Mouse (Mus musculus) MEL (cell line): Measurements from ENCODE around the gene Rps10. TPM values are rescaled to one million over a fixed set of nuclear protein-coding genes. Genes with fewer than 3 reads are reported as not detected.

Experiments used
- DNase-seq: peaks from one replicate; pipeline ENCODE4 v3.0.0; 2011; ENCODE audit warnings: low read depth, low spot score
- H3K27ac ChIP-seq: 2 replicates; pipeline ENCODE4 v1.5.1; 2012; ENCODE audit warnings: low read depth, mild to moderate bottlenecking, control low read depth, low read length, moderate library complexity; ENCODE audit not compliant: control insufficient read depth
- H3K27me3 ChIP-seq, 2 experiments: fragments of 150-350 bp in 1 of 2; sonication (generic) in 1 of 2; 2 replicates each; pipeline ENCODE4 v1.6.1; 2012; ENCODE audit warnings: low read length in 2 of 2, mild to moderate bottlenecking in 2 of 2, improper control_type of control experiment in 1 of 2, moderate library complexity in 1 of 2; ENCODE audit not compliant: insufficient read depth in 2 of 2, control insufficient read depth in 1 of 2
- H3K36me3 ChIP-seq, 2 experiments: 2 replicates each; pipeline ENCODE4 v1.6.1; 2012 to 2014; ENCODE audit warnings: low read length in 2 of 2, improper control_type of control experiment in 1 of 2, inconsistent platforms in 1 of 2, mild to moderate bottlenecking in 1 of 2; ENCODE audit not compliant: insufficient read depth in 2 of 2, control insufficient read depth in 1 of 2
- H3K4me1 ChIP-seq, 2 experiments: fragments of 150-350 bp in 1 of 2; sonication (generic) in 1 of 2; 2 replicates each; pipeline ENCODE4 v1.6.1; 2012; ENCODE audit warnings: low read length in 2 of 2, improper control_type of control experiment in 1 of 2, mild to moderate bottlenecking in 1 of 2; ENCODE audit not compliant: insufficient read depth in 2 of 2, control insufficient read depth in 1 of 2
- H3K4me3 ChIP-seq, 2 experiments: fragments of 150-350 bp in 1 of 2; sonication (generic) in 1 of 2; 2 replicates each; pipeline ENCODE4 v1.5.1; 2012; ENCODE audit warnings: low read depth in 2 of 2, low read length in 2 of 2, mild to moderate bottlenecking in 2 of 2, moderate library complexity in 2 of 2, control low read depth in 1 of 2, improper control_type of control experiment in 1 of 2; ENCODE audit not compliant: control insufficient read depth in 1 of 2, insufficient read depth in 1 of 2
- H3K79me2 ChIP-seq: 2 replicates; pipeline ENCODE4 v1.6.1; 2012; ENCODE audit warnings: mild to moderate bottlenecking, low read length, moderate library complexity; ENCODE audit not compliant: control insufficient read depth, poor library complexity, insufficient read depth
- H3K9ac ChIP-seq: 2 replicates; pipeline ENCODE4 v1.6.1; 2012; ENCODE audit warnings: low read depth, mild to moderate bottlenecking, control low read depth, low read length, moderate library complexity; ENCODE audit not compliant: control insufficient read depth, poor library complexity, severe bottlenecking
- H3K9me3 ChIP-seq: fragments of 150-350 bp; sonication (generic); replicated peaks from 2 replicates; pipeline ENCODE4 v1.6.1; 2012; ENCODE audit warnings: mild to moderate bottlenecking, low read length, improper control_type of control experiment, moderate library complexity; ENCODE audit not compliant: insufficient read depth
- CTCF ChIP-seq, 3 experiments: IDR thresholded peaks in 2 of 3; conservative IDR thresholded peaks in 1 of 3; 2 replicates each; pipeline ENCODE4 v1.5.1; 2011 to 2012; ENCODE audit warnings: low read length in 3 of 3, low read depth in 2 of 3, mild to moderate bottlenecking in 2 of 3, improper control_type of control experiment in 1 of 3, inconsistent platforms in 1 of 3, mixed read lengths in 1 of 3, moderate library complexity in 1 of 3; ENCODE audit not compliant: control insufficient read depth in 1 of 3, insufficient read depth in 1 of 3, poor library complexity in 1 of 3, severe bottlenecking in 1 of 3
- ELF1 ChIP-seq: IDR thresholded peaks from 2 replicates; pipeline ENCODE4 v1.6.1; 2014; ENCODE audit warnings: low read depth, mild to moderate bottlenecking, inconsistent platforms, low read length, improper control_type of control experiment, moderate library complexity
- EP300 ChIP-seq, 2 experiments: IDR thresholded peaks; 2 replicates each; pipeline ENCODE4 v1.6.1; 2011; ENCODE audit warnings: improper control_type of control experiment in 2 of 2, low read length in 2 of 2, low read depth in 1 of 2, mild to moderate bottlenecking in 1 of 2
- GABPA ChIP-seq: IDR thresholded peaks from 2 replicates; pipeline ENCODE4 v1.6.1; 2012; ENCODE audit warnings: low read depth, mild to moderate bottlenecking, inconsistent platforms, low read length, improper control_type of control experiment, moderate library complexity
- GATA1 ChIP-seq: IDR thresholded peaks from 2 replicates; pipeline ENCODE4 v1.6.1; 2011; ENCODE audit warnings: low read depth, low read length, improper control_type of control experiment
- HCFC1 ChIP-seq: IDR thresholded peaks from 2 replicates; pipeline ENCODE4 v1.6.1; 2012; ENCODE audit warnings: low read depth, mild to moderate bottlenecking, inconsistent platforms, low read length, improper control_type of control experiment, moderate library complexity
- JUND ChIP-seq: IDR thresholded peaks from 2 replicates; pipeline ENCODE4 v1.6.1; 2011; ENCODE audit warnings: low read depth, mild to moderate bottlenecking, improper control_type of control experiment, low read length
- MAX ChIP-seq: IDR thresholded peaks from 2 replicates; pipeline ENCODE4 v1.6.1; 2011; ENCODE audit warnings: low read length, improper control_type of control experiment
- MAZ ChIP-seq: IDR thresholded peaks from 2 replicates; pipeline ENCODE4 v1.6.1; 2012; ENCODE audit warnings: low read depth, mild to moderate bottlenecking, inconsistent platforms, low read length, improper control_type of control experiment
- MEF2A ChIP-seq: IDR thresholded peaks from 2 replicates; pipeline ENCODE4 v1.6.1; 2014; ENCODE audit warnings: low read depth, mild to moderate bottlenecking, inconsistent platforms, low read length, improper control_type of control experiment; ENCODE audit not compliant: poor library complexity, insufficient replicate concordance, severe bottlenecking; ENCODE audit errors: extremely low read depth
- MXI1 ChIP-seq: IDR thresholded peaks from 2 replicates; pipeline ENCODE4 v1.6.1; 2011; ENCODE audit warnings: mild to moderate bottlenecking, low read depth, low read length, improper control_type of control experiment
- MYB ChIP-seq: IDR thresholded peaks from 2 replicates; pipeline ENCODE4 v1.6.1; 2011; ENCODE audit warnings: mild to moderate bottlenecking, low read depth, low read length, improper control_type of control experiment
- MYC ChIP-seq: IDR thresholded peaks from 2 replicates; pipeline ENCODE4 v1.6.1; 2011; ENCODE audit warnings: low read depth, mild to moderate bottlenecking, low read length, improper control_type of control experiment, moderate library complexity
- POLR2A ChIP-seq, 2 experiments: IDR thresholded peaks; 2 replicates each; pipeline ENCODE4 v1.6.1; 2011 to 2012; ENCODE audit warnings: low read length in 2 of 2, mild to moderate bottlenecking in 2 of 2, control low read depth in 1 of 2, improper control_type of control experiment in 1 of 2, low read depth in 1 of 2, moderate library complexity in 1 of 2; ENCODE audit not compliant: control insufficient read depth in 1 of 2, insufficient read depth in 1 of 2, poor library complexity in 1 of 2
- POLR2AphosphoS2 ChIP-seq: IDR thresholded peaks from 2 replicates; pipeline ENCODE4 v1.6.1; 2011; ENCODE audit warnings: low read length, improper control_type of control experiment
- RAD21 ChIP-seq: IDR thresholded peaks from 2 replicates; pipeline ENCODE4 v1.6.1; 2011; ENCODE audit warnings: mild to moderate bottlenecking, low read depth, low read length, improper control_type of control experiment
- SIN3A ChIP-seq: IDR thresholded peaks from 2 replicates; pipeline ENCODE4 v1.6.1; 2012; ENCODE audit warnings: low read length, improper control_type of control experiment, inconsistent platforms
- SMC3 ChIP-seq: IDR thresholded peaks from 2 replicates; pipeline ENCODE4 v1.6.1; 2011; ENCODE audit warnings: low read depth, low read length, improper control_type of control experiment
- TAL1 ChIP-seq: IDR thresholded peaks from 2 replicates; pipeline ENCODE4 v1.6.1; 2012; ENCODE audit warnings: mild to moderate bottlenecking, inconsistent platforms, low read length, moderate library complexity, mixed read lengths
- TBP ChIP-seq: IDR thresholded peaks from 2 replicates; pipeline ENCODE4 v1.8.0; 2011; ENCODE audit warnings: low read depth, low read length, improper control_type of control experiment
- TCF12 ChIP-seq: IDR thresholded peaks from 2 replicates; pipeline ENCODE4 v1.6.1; 2014; ENCODE audit warnings: low read depth, mild to moderate bottlenecking, inconsistent platforms, low read length, improper control_type of control experiment, moderate library complexity
- USF1 ChIP-seq: IDR thresholded peaks from 2 replicates; pipeline ENCODE4 v1.6.1; 2014; ENCODE audit warnings: low read depth, mild to moderate bottlenecking, inconsistent platforms, low read length, improper control_type of control experiment, moderate library complexity
- ZC3H11A ChIP-seq: IDR thresholded peaks from 2 replicates; pipeline ENCODE4 v1.6.1; 2012; ENCODE audit warnings: low read depth, mild to moderate bottlenecking, inconsistent platforms, low read length, improper control_type of control experiment
- ZKSCAN1 ChIP-seq: IDR thresholded peaks from 2 replicates; pipeline ENCODE4 v1.6.1; 2012; ENCODE audit warnings: low read depth, mild to moderate bottlenecking, inconsistent platforms, low read length, improper control_type of control experiment, moderate library complexity
- ZMIZ1 ChIP-seq: IDR thresholded peaks from 2 replicates; pipeline ENCODE4 v1.6.1; 2012; ENCODE audit warnings: low read depth, mild to moderate bottlenecking, inconsistent platforms, low read length, improper control_type of control experiment, moderate library complexity
- polyA plus RNA-seq, 2 experiments: library from polyadenylated mRNA; stranded (reverse) in 1 of 2; unstranded in 1 of 2; fragments of >175 nt in 1 of 2; fragments of >200 nt in 1 of 2; gene quantifications; 2 replicates each; pipeline versions ENCODE4 v1.2.1 to v1.2.4; 2012; ENCODE audit warnings: low replicate concordance in 2 of 2, low read depth in 1 of 2; ENCODE audit not compliant: insufficient read length in 2 of 2, insufficient read depth in 1 of 2, missing spikeins in 1 of 2
- total RNA-seq: library from RNA; depleted of rRNA; stranded (reverse); fragments of 300-350 nt; gene quantifications from 2 replicates; pipeline ENCODE4 v1.2.3, GENCODE M21; 2012; rRNA removed

Rps10 gene
- total RNA-seq (3,087 and 3,166 TPM in 2 replicates), polyA plus RNA-seq (1,000 to 10,000 TPM; 3,057 to 3,899 TPM)

DNA sequence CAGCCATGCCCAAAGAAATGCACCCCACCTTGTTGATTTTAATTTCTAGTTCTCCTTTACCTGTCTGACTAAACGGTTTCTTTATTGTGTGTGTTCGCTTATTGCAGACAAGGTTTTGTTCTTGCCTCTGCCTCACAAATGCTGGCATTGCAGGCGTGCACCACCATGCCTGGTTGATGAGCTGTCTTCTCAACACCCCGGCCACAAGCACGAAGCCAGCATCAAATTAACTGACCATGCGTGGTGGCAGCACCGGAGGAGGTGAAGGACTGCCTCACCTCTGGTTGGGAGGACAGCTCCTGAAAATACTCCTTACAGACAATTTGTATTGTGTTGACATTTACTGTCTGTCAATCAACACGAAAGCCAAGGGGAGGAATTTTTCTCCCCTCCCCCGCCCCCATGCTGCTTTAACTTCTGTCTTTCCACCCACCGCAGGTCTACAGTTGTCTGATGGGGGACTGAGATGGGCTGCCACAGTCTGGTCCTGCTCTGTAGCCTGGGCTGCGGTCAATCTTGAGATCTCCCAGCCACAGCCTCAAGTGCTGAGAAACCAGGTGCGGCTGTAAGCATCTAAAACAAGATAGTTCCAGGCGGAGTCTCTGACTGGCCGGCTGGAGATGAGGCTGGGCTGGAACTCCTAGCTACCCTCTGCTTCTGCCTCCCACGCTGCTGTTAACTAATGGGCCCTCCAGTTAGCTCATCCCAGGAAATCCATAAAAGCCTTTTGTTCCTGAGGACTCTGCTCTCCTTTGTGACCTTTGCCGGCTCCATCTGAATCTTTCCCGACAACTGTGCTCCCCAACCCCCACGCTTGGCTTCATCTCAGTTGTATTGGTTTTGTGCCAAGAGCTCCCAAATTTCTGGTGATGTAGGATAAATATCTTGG is at the start of gene Rps10:
Gene Rps10, minus strand, starts transcription at position 538 of the 889 bp plus-strand sequence.
- peak within 1 kb of the TSS; percentile 72 to 73 for H3K4me3 ChIP-seq
- H3K36me3 ChIP-seq: peaks cover 6 to 13% of the 10 kb centered on the region in 2 experiments
- peaks cover 0 to 5% of the 10 kb centered on the region in 2 experiments; a peak in 1 of 4 replicates for H3K4me1 ChIP-seq
- no peak for TF ChIP-seq POLR2A (IDR thresholded peaks at IDR 0.05; ENCODE audit: control insufficient read depth in 1 of 2, insufficient read depth in 1 of 2, low read depth in 1 of 2, low read length in 2 of 2, poor library complexity in 1 of 2)
- no peak for TF ChIP-seq TBP
- no peak for TF ChIP-seq USF1
- TF ChIP-seq POLR2AphosphoS2: no peak
- TF ChIP-seq MEF2A: no peak
- no peak for TF ChIP-seq SMC3
- no peak for TF ChIP-seq TCF12
- no peak for TF ChIP-seq JUND
- TF ChIP-seq TAL1: no peak
- no peak for TF ChIP-seq GATA1
- TF ChIP-seq ZC3H11A: no peak
- TF ChIP-seq, all 39 proteins: peak for 0
- Histone ChIP-seq H3K9me3 (no peaks in the 10 kb centered on the region), H3K27me3 (no peaks in the 10 kb centered on the region), H3K79me2 (peaks cover 38% of the 10 kb centered on the region), H3K27ac (peak within 1 kb of the TSS; percentile 71), H3K9ac (peak within 1 kb of the TSS; percentile 83)
- no peak for DNase-seq

DNA sequence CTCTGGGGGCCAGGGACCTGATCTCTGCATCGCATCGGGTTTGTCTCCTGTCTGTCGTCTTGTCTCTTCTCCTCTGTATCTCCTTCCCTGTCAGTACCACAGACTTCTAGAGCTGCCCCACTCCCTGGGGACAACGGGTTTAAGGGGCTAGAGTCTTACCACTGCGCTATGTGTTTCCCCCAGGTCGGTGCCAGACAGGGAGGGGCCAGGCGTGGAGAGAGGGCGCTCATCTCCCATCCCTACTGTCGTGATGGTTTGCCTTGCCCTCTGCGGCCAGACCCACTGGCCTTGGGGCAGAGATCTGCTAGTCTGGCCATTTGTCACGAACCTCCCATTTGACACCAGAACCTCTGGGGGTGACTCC is 49.1 kb upstream of the Rps10 start:
- H3K9ac ChIP-seq: no peak overlapping the region
- no peaks in the 10 kb centered on the region for H3K79me2 ChIP-seq
- no peaks in the 10 kb centered on the region for H3K9me3 ChIP-seq
- H3K27me3 ChIP-seq: peaks cover 0 to 3% of the 10 kb centered on the region in 2 experiments; a peak in 1 of 4 replicates
- no peaks in the 10 kb centered on the region for H3K36me3 ChIP-seq
- DNase-seq: no peak
- H3K27ac ChIP-seq: no peak overlapping the region
- TF ChIP-seq GATA1 (no peak), MAX (no peak), SMC3 (no peak), MAZ (no peak), MYC (no peak), ZMIZ1 (no peak), EP300 (IDR thresholded peaks at IDR 0.05; ENCODE audit: low read depth in 1 of 2, low read length in 2 of 2) (no peak), ELF1 (no peak), ZKSCAN1 (no peak), MYB (no peak), RAD21 (no peak), GABPA (no peak), SIN3A (no peak), MXI1 (no peak), HCFC1 (no peak), JUND (no peak), CTCF (IDR thresholded peaks at IDR 0.05 in 2 of 3, conservative IDR thresholded peaks at IDR 0.05 in 1 of 3; ENCODE audit: control insufficient read depth in 1 of 3, insufficient read depth in 1 of 3, low read depth in 2 of 3, low read length in 3 of 3, poor library complexity in 1 of 3, severe bottlenecking in 1 of 3) (no peak)
- no peak overlapping the region for H3K4me3 ChIP-seq
- H3K4me1 ChIP-seq: no peaks in the 10 kb centered on the region
